Mouse (Mus musculus) lung, adult 2 months (tissue): ENCODE measurements around the gene Gm47969. TPM values are rescaled to one million over a fixed set of nuclear protein-coding genes. Genes with fewer than 3 reads are reported as not detected.

Source experiments
- DNase-seq: peaks from one replicate; pipeline ENCODE4 v3.0.0; 2022
- H3K4me1 ChIP-seq: fragments of 200-500 bp; 2 replicates; pipeline ENCODE4 v1.6.1; 2011; ENCODE audit warnings: low read length; ENCODE audit not compliant: control insufficient read depth, insufficient read depth
- H3K4me3 ChIP-seq: fragments of 200-500 bp; replicated peaks from 2 replicates; pipeline ENCODE3; 2011; ENCODE audit warnings: low read depth, mild to moderate bottlenecking, control low read depth, low read length; ENCODE audit errors: extremely low read depth
- CTCF ChIP-seq: fragments of 200-500 bp; IDR thresholded peaks from 2 replicates; pipeline ENCODE4 v1.5.1; 2011; ENCODE audit warnings: mild to moderate bottlenecking, low read length, control low read depth; ENCODE audit not compliant: insufficient read depth
- POLR2A ChIP-seq: fragments of 200-500 bp; IDR thresholded peaks from 2 replicates; pipeline ENCODE4 v1.6.1; 2011; ENCODE audit warnings: low read depth, mild to moderate bottlenecking, control low read depth, low read length, borderline replicate concordance; ENCODE audit errors: extremely low read depth
- WGBS: fragments of 180-500 bp; shearing (Covaris S2); methylation state at CpG from one replicate; pipeline ENCODE4 v1.1.7; 2018; 5-methylcytosine and 5-hydroxymethylcytosine counted together
- polyA plus RNA-seq: library from polyadenylated mRNA; depleted of rRNA; stranded (reverse); fragments of >200 nt; gene quantifications from 2 replicates; pipeline ENCODE4 v1.2.3, GENCODE M21; 2012; rRNA removed

The Gm47969 gene
- polyA plus RNA-seq, 1 experiment, result 0.66 TPM

DNA sequence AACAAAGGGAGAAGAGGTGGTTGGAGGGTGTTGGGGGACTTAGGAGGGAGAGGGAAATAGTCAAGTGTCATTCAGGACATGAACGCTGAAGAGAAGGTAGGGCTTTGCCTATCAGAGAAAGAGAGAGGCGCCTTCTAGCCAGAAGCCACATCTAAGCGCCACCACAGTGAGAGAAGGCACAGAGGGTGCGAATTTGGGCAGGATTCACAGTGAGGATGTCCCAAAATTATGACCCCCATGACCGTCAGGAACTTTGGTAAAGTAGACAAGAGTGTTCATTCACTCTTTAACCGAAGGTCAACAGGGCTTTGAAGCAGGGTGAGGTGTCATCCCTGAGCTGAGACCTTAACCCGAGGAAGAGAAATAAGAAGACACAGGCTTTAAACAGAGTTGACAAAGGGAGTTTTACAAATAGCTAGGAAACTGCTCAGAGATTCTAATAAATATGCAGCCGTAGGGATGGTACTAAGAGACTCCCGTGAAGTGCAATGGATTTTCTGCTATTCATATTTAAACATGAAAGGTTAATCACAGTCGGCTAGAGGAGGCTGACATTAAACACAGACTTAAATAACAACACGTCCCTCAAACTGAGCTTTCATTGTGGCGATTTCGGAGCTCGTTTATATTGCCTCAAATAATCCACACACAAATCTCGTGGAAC lies 30.9 kb downstream of the Gm47969 start:
- no peak overlapping the region for H3K4me3 ChIP-seq

GRCm38 (mm10) chr1:83076190-83076917 lies 31.6 kb downstream of the Gm47969 start:
- TF ChIP-seq CTCF (0 out of 2 replicates have a peak, but pooled peaks have one; percentile 33), POLR2A (no peak)
- WGBS, result 46% methylated on average over 11 of the region's 11 CpGs
- no peak for DNase-seq
- Histone ChIP-seq H3K4me3 (no peak overlapping the region), H3K4me1 (no peaks in the 10 kb centered on the region)

More for the DNA sequence above, 30.9 kb downstream of the Gm47969 start:
- TF ChIP-seq CTCF (no peak), POLR2A (no peak)
- no peak for DNase-seq
- WGBS, result 34% methylated on average over 15 of the region's 15 CpGs
- H3K4me1 ChIP-seq, result no peaks in the 10 kb centered on the region

- Histone ChIP-seq H3K4me1 (no peaks in the 10 kb centered on the region), H3K4me3 (no peak overlapping the region)
- no peak for DNase-seq
- TF ChIP-seq CTCF (no peak), POLR2A (no peak)
- 61% methylated on average over 6 of the region's 6 CpGs for WGBS
Observed at GRCm38 (mm10) chr1:83077016-83077415, 32.3 kb downstream of the Gm47969 start.

DNA sequence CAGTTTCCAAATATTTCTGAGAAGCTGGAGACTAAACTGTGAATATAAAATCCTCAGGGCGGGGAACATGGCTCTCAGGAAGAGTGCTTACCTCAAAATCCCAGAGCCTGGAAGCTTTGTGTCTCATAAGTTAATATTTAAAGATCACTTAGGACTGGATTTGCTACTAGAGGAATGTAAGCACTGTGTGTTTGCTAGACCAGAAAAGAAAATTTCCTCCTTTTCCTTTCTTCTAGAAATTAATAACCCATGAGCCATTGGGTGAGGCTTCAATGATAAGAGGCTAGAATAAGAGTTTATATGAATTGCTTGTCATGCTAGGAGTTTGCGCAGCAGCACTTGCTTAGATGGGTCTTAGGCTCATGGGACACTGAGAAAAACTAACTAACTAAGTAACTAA lies 40.1 kb downstream of the Gm47969 start:
- H3K4me3 ChIP-seq, result no peak overlapping the region
- no peaks in the 10 kb centered on the region; the same call in 1 of the 2 replicates for H3K4me1 ChIP-seq
- no peak for DNase-seq
- TF ChIP-seq POLR2A, result no peak
- WGBS, result 69% methylated on average over 2 of the region's 2 CpGs

GRCm38 (mm10) chr1:83091268-83091667 lies 46.5 kb downstream of the Gm47969 start:
- no peak for TF ChIP-seq CTCF
- TF ChIP-seq POLR2A, result no peak
- no peak for DNase-seq
- WGBS, result 53% methylated on average over 3 of the region's 3 CpGs
- no peaks in the 10 kb centered on the region for H3K4me1 ChIP-seq
- no peak overlapping the region for H3K4me3 ChIP-seq

Other genes starting within 250 kb of the Gm47969 start
- 51.1 and 70.6 TPM in 2 replicates for gene Agfg1, start 205.4 kb upstream of the Gm47969 start, polyA plus RNA-seq
- 1.5 and 1.6 TPM in 2 replicates for gene A030005L19Rik, start 131.6 kb upstream of the Gm47969 start, polyA plus RNA-seq
- 0.15 TPM in 1 of 2 replicates, not detected in the other for gene A030014E15Rik, start 120.0 kb upstream of the Gm47969 start, polyA plus RNA-seq
- gene Gm6217, start 113.5 kb upstream of the Gm47969 start, polyA plus RNA-seq, result not detected in 2 replicates
- gene A030003K21Rik, start 101.5 kb upstream of the Gm47969 start, polyA plus RNA-seq, result not detected in 2 replicates
- not detected in 2 replicates for gene Gm7544, start 88.9 kb upstream of the Gm47969 start, polyA plus RNA-seq
- gene Gm47955, start 84.6 kb upstream of the Gm47969 start, polyA plus RNA-seq, result not detected in 2 replicates
- not detected in 2 replicates for gene Gm47959, start 44.4 kb upstream of the Gm47969 start, polyA plus RNA-seq
- 3.5 and 4.5 TPM in 2 replicates for gene Slc19a3, start 6.5 kb upstream of the Gm47969 start, polyA plus RNA-seq
- not detected in 2 replicates for gene Krtap28-10, start 2.5 kb upstream of the Gm47969 start, polyA plus RNA-seq
- not detected in 2 replicates for gene A030005K14Rik, start 14.4 kb downstream of the Gm47969 start, polyA plus RNA-seq
- 0.11 and 0.12 TPM in 2 replicates for gene Krtap28-13, start 16.0 kb downstream of the Gm47969 start, polyA plus RNA-seq
- 0.32 and 0.42 TPM in 2 replicates for gene Ccl20, start 71.8 kb downstream of the Gm47969 start, polyA plus RNA-seq
- gene Daw1, start 114.8 kb downstream of the Gm47969 start, polyA plus RNA-seq, result 1.5 and 2.1 TPM in 2 replicates